Mouse (Mus musculus) megakaryocyte, embryonic 14.5 days (primary cell): Measurements from ENCODE around the gene Lztfl1. TPM values are rescaled to one million over a fixed set of nuclear protein-coding genes. Genes with fewer than 3 reads are reported as not detected.
"Not testable (repeated sequence)": the region's sequence is repeated elsewhere in the genome, so short reads cannot be mapped to it uniquely, and the experiment has no call there.

Experiments
- H3K27me3 ChIP-seq: replicated peaks from 2 replicates; pipeline ENCODE3; 2012; ENCODE audit warnings: inconsistent platforms
- H3K36me3 ChIP-seq: replicated peaks from 2 replicates; pipeline ENCODE3; 2012; ENCODE audit warnings: low read length, inconsistent platforms, mixed read lengths
- H3K4me1 ChIP-seq: 2 replicates; pipeline ENCODE4 v1.6.1; 2012; ENCODE audit warnings: inconsistent platforms
- H3K4me3 ChIP-seq: replicated peaks from 2 replicates; pipeline ENCODE3; 2012; ENCODE audit warnings: moderate library complexity, mild to moderate bottlenecking, inconsistent platforms
- H3K9me3 ChIP-seq: 2 replicates; pipeline ENCODE4 v1.6.1; 2012; ENCODE audit warnings: inconsistent platforms
- FLI1 ChIP-seq: IDR thresholded peaks from 2 replicates; pipeline ENCODE4 v1.6.1; 2012; ENCODE audit warnings: low read length, inconsistent platforms, mixed read lengths
- GATA1 ChIP-seq: IDR thresholded peaks from 3 replicates; pipeline ENCODE4 v1.6.1; 2012; ENCODE audit warnings: mixed read lengths, low read length, inconsistent platforms, borderline replicate concordance
- polyA plus RNA-seq: library from polyadenylated mRNA; stranded (reverse); fragments of >175 nt; gene quantifications from 2 replicates; pipeline ENCODE4 v1.2.3, GENCODE M21; 2012; ENCODE audit warnings: low replicate concordance; ENCODE audit not compliant: insufficient read depth

The Lztfl1 gene
- 2.3 TPM in 1 of 2 replicates, not detected in the other for polyA plus RNA-seq

GRCm38 (mm10) chr9:123717186-123718008 is at the start of gene Lztfl1:
TSS of gene Lztfl1 (minus strand) at chr9:123717697.
- no peaks in the 10 kb centered on the region for H3K9me3 ChIP-seq
- H3K4me3 ChIP-seq, result peak within 1 kb of the TSS; percentile 97
- peak; percentile 39; the same call in 1 of the 2 replicates for TF ChIP-seq FLI1
- TF ChIP-seq GATA1, result no peak
- no peaks in the 10 kb centered on the region for H3K36me3 ChIP-seq
- H3K27me3 ChIP-seq, result peaks cover 4% of the 10 kb centered on the region
- peaks cover 8% of the 10 kb centered on the region for H3K4me1 ChIP-seq

- Histone ChIP-seq H3K27me3 (peaks cover 37% of the 10 kb centered on the region), H3K36me3 (no peaks in the 10 kb centered on the region), H3K9me3 (no peaks in the 10 kb centered on the region), H3K4me1 (no peaks in the 10 kb centered on the region; the same call in 1 of the 2 replicates), H3K4me3 (no peak overlapping the region)
- TF ChIP-seq GATA1 (no peak), FLI1 (no peak)
Observed at GRCm38 (mm10) chr9:123766996-123767395, 49.5 kb upstream of the Lztfl1 start.

DNA sequence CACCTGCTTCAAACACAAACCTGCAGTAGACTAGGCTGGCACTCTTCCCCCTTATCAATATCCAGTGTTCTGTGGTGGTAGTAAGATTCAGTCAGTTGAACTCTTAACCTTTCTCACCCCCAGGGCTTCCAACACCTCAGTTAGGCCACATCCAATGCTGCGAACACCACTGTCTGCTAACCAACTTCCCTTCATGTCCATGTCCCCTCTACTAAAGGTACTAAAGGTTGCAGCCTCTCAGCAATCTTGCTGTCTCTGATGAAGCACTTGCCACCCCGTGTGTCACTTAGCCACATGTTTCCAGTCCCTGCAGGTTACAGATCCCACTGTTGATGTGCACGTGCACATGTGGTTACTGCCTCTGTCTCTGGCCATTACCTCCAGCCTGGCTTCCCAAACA is 46.3 kb upstream of the Lztfl1 start:
- peaks cover 27% of the 10 kb centered on the region for H3K27me3 ChIP-seq
- H3K36me3 ChIP-seq, result no peaks in the 10 kb centered on the region
- TF ChIP-seq FLI1 (no peak), GATA1 (no peak)
- no peaks in the 10 kb centered on the region; the same call in 1 of the 2 replicates for H3K4me1 ChIP-seq
- no peak overlapping the region for H3K4me3 ChIP-seq
- H3K9me3 ChIP-seq, result no peaks in the 10 kb centered on the region

GRCm38 (mm10) chr9:123762886-123763285 is 45.4 kb upstream of the Lztfl1 start:
- no peak for TF ChIP-seq GATA1
- no peak for TF ChIP-seq FLI1
- H3K4me3 ChIP-seq, result no peak overlapping the region
- peaks cover 25% of the 10 kb centered on the region for H3K27me3 ChIP-seq
- H3K9me3 ChIP-seq, result no peaks in the 10 kb centered on the region
- no peaks in the 10 kb centered on the region for H3K36me3 ChIP-seq
- H3K4me1 ChIP-seq, result no peaks in the 10 kb centered on the region

DNA sequence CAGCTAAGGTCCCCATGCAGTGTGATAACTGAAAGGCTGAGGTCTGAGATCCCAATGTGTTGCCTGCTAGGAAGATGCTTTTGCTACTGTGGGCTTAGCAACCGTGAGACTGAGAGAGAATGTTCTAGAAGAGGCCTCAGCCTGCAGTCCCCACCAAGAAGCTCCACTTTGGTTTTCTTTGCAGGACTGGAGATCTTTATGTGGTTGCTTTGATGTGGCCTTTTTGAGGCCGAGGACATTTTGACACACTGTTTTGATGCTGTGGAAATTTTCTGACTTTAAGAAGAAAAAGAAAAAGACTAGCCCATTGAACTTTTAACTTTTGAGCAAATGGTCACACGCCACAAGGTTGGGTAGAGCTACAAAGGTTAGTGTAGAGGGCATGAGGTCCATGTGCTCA is 43.3 kb upstream of the Lztfl1 start:
- Histone ChIP-seq H3K36me3 (no peaks in the 10 kb centered on the region), H3K9me3 (no peaks in the 10 kb centered on the region), H3K4me3 (no peak overlapping the region), H3K27me3 (peaks cover 17% of the 10 kb centered on the region), H3K4me1 (no peaks in the 10 kb centered on the region)
- TF ChIP-seq FLI1 (no peak), GATA1 (no peak)

- H3K4me3 ChIP-seq, result no peak overlapping the region
- H3K36me3 ChIP-seq, result no peaks in the 10 kb centered on the region
- no peaks in the 10 kb centered on the region for H3K9me3 ChIP-seq
- no peak for TF ChIP-seq FLI1
- TF ChIP-seq GATA1, result no peak
- H3K27me3 ChIP-seq, result peaks cover 3% of the 10 kb centered on the region
- H3K4me1 ChIP-seq, result peaks cover 6% of the 10 kb centered on the region
Observed at GRCm38 (mm10) chr9:123758645-123759044, 41.1 kb upstream of the Lztfl1 start.

- Histone ChIP-seq H3K4me3 (no peak overlapping the region), H3K36me3 (no peaks in the 10 kb centered on the region)
- TF ChIP-seq FLI1 (no peak), GATA1 (no peak)
Observed at GRCm38 (mm10) chr9:123758156-123758555, 40.7 kb upstream of the Lztfl1 start.

GRCm38 (mm10) chr9:123757326-123757725 is 39.8 kb upstream of the Lztfl1 start:
- no peak for TF ChIP-seq FLI1
- H3K27me3 ChIP-seq, result no peaks in the 10 kb centered on the region
- no peaks in the 10 kb centered on the region for H3K9me3 ChIP-seq
- H3K4me1 ChIP-seq, result peaks cover 6% of the 10 kb centered on the region
- no peak overlapping the region for H3K4me3 ChIP-seq
- H3K36me3 ChIP-seq, result no peaks in the 10 kb centered on the region

More at GRCm38 (mm10) chr9:123758156-123758555, 40.7 kb upstream of the Lztfl1 start:
- Histone ChIP-seq H3K4me1 (peaks cover 6% of the 10 kb centered on the region), H3K9me3 (no peaks in the 10 kb centered on the region), H3K27me3 (peaks cover 1% of the 10 kb centered on the region)

GRCm38 (mm10) chr9:123756752-123757151 is 39.3 kb upstream of the Lztfl1 start:
- TF ChIP-seq FLI1 (no peak), GATA1 (no peak)
- H3K4me3 ChIP-seq, result no peak overlapping the region
- H3K27me3 ChIP-seq, result no peaks in the 10 kb centered on the region

GRCm38 (mm10) chr9:123754333-123754732 is 36.8 kb upstream of the Lztfl1 start:
- H3K9me3 ChIP-seq, result no peaks in the 10 kb centered on the region
- peaks cover 6% of the 10 kb centered on the region for H3K4me1 ChIP-seq
- no peaks in the 10 kb centered on the region for H3K36me3 ChIP-seq
- no peak overlapping the region for H3K4me3 ChIP-seq
- H3K27me3 ChIP-seq, result no peaks in the 10 kb centered on the region
- TF ChIP-seq GATA1 (no peak), FLI1 (no peak)

More at GRCm38 (mm10) chr9:123756752-123757151, 39.3 kb upstream of the Lztfl1 start:
- Histone ChIP-seq H3K9me3 (no peaks in the 10 kb centered on the region), H3K36me3 (no peaks in the 10 kb centered on the region), H3K4me1 (peaks cover 6% of the 10 kb centered on the region)

GRCm38 (mm10) chr9:123749687-123750086 is 32.2 kb upstream of the Lztfl1 start:
- H3K9me3 ChIP-seq, H3K4me1 ChIP-seq, H3K27me3 ChIP-seq, H3K4me3 ChIP-seq, H3K36me3 ChIP-seq: not testable (repeated sequence)
